Mouse (Mus musculus): ENCODE results near the gene Dnah3.

GRCm38 (mm10) chr7:119985279-119985912 is 109.7 kb downstream of the Dnah3 start:
- TF ChIP-seq CTCF (IDR thresholded peaks at IDR 0.05; ENCODE audit: borderline replicate concordance, insufficient read depth, low read length) (no peak), POLR2A (IDR thresholded peaks at IDR 0.05; ENCODE audit: low read depth, low read length) (no peak)

Data from embryonic fibroblast, embryonic 13.5 days (primary cell).